Mouse (Mus musculus) midbrain, embryonic 12.5 days (tissue): Measurements from ENCODE around the gene Tpt1. TPM values are rescaled to one million over a fixed set of nuclear protein-coding genes. Genes with fewer than 3 reads are reported as not detected.

Experiments used
- ATAC-seq: fragments of 200-750 bp; cut with Nextera tagmentation; 2 replicates; pipeline ENCODE4 v1.8.0; 2017; ENCODE audit warnings: low read depth, moderate TSS enrichment, moderate library complexity; ENCODE audit not compliant: low FRiP score
- H3K27ac ChIP-seq: fragments of 300-500 bp; sonication (generic); replicated peaks from 2 replicates; pipeline ENCODE4 v1.5.1; 2016; ENCODE audit warnings: mild to moderate bottlenecking
- H3K27me3 ChIP-seq: fragments of 300-500 bp; sonication (generic); 2 replicates; pipeline ENCODE4 v1.6.1; 2016; ENCODE audit warnings: mild to moderate bottlenecking
- H3K36me3 ChIP-seq: fragments of 300-500 bp; sonication (generic); 2 replicates; pipeline ENCODE4 v1.6.1; 2016
- H3K4me1 ChIP-seq: fragments of 300-500 bp; sonication (generic); 2 replicates; pipeline ENCODE4 v1.6.1; 2016
- H3K4me2 ChIP-seq: fragments of 300-500 bp; sonication (generic); replicated peaks from 2 replicates; pipeline ENCODE4 v1.6.1; 2016; ENCODE audit warnings: mild to moderate bottlenecking, moderate library complexity
- H3K4me3 ChIP-seq: fragments of 300-500 bp; sonication (generic); 2 replicates; pipeline ENCODE4 v1.5.1; 2016; ENCODE audit warnings: mild to moderate bottlenecking
- H3K9ac ChIP-seq: fragments of 300-500 bp; sonication (generic); replicated peaks from 2 replicates; pipeline ENCODE4 v1.6.1; 2016; ENCODE audit warnings: mild to moderate bottlenecking, moderate library complexity
- H3K9me3 ChIP-seq: fragments of 300-500 bp; sonication (generic); 2 replicates; pipeline ENCODE4 v1.6.1; 2016; ENCODE audit warnings: mild to moderate bottlenecking
- WGBS: fragments of 180-500 bp; shearing (Covaris S2); methylation state at CpG from one replicate; pipeline ENCODE4 v1.1.7; 2016; 5-methylcytosine and 5-hydroxymethylcytosine counted together
- polyA plus RNA-seq: library from polyadenylated mRNA; unstranded; fragments of >200 nt; fragmentation: Nextera tagmentation; extraction: Ambion mirVana; gene quantifications from 2 replicates; pipeline ENCODE4 v1.2.1, GENCODE M21; 2016

The Tpt1 gene
- polyA plus RNA-seq, 1 experiment from 2014 or later = 921 TPM

DNA sequence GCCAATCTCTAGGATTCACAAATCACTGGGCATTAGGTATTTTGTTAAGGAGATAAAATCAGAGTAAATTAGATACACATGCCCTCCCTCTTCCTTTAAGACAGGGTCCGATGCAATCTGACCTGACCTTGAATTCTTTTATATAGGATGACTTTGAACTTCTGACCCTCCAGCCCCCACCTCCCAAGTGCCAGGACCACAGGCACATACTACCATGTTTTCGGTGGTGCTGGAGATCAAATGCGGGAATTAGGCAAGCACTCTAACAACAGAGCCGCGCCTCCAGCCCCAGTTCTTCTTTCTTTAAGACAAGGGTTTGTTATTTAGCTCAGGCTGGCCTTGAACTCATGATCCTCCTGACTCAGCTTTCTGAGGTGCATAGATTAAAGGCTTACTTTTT lies 39.0 kb downstream of the Tpt1 start:
- H3K9ac ChIP-seq = no peak overlapping the region
- H3K4me3 ChIP-seq = no peak overlapping the region
- H3K27ac ChIP-seq = no peak overlapping the region
- WGBS = 75% methylated on average over 5 of the region's 5 CpGs
- no peaks in the 10 kb centered on the region for H3K36me3 ChIP-seq
- H3K4me2 ChIP-seq = no peak overlapping the region
- no peaks in the 10 kb centered on the region for H3K27me3 ChIP-seq
- no peaks in the 10 kb centered on the region for H3K9me3 ChIP-seq
- ATAC-seq = no peak
- peaks cover 14% of the 10 kb centered on the region for H3K4me1 ChIP-seq

DNA sequence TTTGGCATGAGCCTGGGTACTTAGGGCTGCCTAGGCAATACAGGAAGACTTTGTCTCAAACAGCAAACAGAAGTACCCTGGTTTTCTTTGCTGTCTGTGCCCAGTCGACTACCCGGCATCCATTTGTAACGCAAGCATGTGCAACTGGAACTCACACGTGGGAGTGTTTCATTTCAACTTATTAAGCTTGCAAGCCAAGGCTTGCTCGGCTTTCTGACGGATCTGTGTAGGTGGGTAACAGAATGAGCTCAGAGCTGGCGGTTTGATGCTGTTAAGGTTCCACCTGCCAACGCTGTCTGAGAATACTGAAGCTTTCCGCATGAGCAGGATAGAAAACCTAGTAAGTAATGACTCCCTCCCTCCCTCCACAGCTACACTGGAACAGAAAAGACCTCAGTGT lies 47.2 kb downstream of the Tpt1 start:
- Histone ChIP-seq H3K36me3 (peaks cover 16% of the 10 kb centered on the region), H3K27me3 (no peaks in the 10 kb centered on the region), H3K4me2 (no peak overlapping the region), H3K4me3 (no peak overlapping the region), H3K9ac (no peak overlapping the region), H3K27ac (no peak overlapping the region), H3K4me1 (no peaks in the 10 kb centered on the region), H3K9me3 (no peaks in the 10 kb centered on the region)
- ATAC-seq = no peak
- WGBS = 94% methylated on average over 9 of the region's 9 CpGs

Other genes starting within 250 kb of the Tpt1 start
- not detected in 2 replicates for gene Erich6b, start 202.8 kb upstream of the Tpt1 start, polyA plus RNA-seq
- gene Cog3, start 90.6 kb upstream of the Tpt1 start, polyA plus RNA-seq = 24.3 and 26.6 TPM in 2 replicates
- 7.5 and 8.3 TPM in 2 replicates for gene Slc25a30, start 58.1 kb upstream of the Tpt1 start, polyA plus RNA-seq
- 2.2 and 2.8 TPM in 2 replicates for gene Kctd4, start 109.9 kb downstream of the Tpt1 start, polyA plus RNA-seq
- gene Gtf2f2, start 165.8 kb downstream of the Tpt1 start, polyA plus RNA-seq = 47.3 and 48.9 TPM in 2 replicates